Comparison of ENCODE assay signal across 10 mouse cellular contexts in the genomic region with DNA sequence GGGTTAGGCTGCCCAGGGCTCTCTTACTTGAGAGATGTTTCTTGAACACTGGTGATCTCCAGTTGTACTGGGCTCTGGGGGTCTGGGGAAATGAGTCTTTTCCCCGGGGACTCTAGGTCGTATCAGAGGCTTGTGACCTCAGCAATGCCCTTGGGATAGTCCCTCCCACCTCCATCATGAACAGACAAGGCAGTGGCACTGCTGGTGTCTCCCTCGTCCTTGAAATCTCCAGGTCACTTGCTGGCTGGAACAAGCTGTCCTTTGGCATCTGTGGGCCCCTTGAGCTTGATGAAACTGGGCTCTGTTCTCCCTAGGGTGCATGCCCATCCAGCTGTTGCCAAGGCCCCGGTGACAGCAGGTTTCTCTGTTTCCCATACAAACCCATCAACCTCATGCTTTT. TPM values are rescaled to one million over a fixed set of nuclear protein-coding genes. Genes with fewer than 3 reads are reported as not detected.
DNase-seq lines count a peak whose midpoint lies in the region; ATAC-seq and TF ChIP-seq lines count a peak whose summit lies in the region.
"Had no signal": no experiment of that assay in that cellular context is flagged by ENCODE, and none has a peak within 500 bp of the region (broad histone marks: within the 10 kb centered on the region; RNA-seq: fewer than 3 reads in every experiment).

No protein-coding gene starts in this region.

- 51% methylated on average over 4 of the region's 4 CpGs for WGBS in heart, embryonic 10.5 days
- WGBS in heart, embryonic 15.5 days = 41% methylated on average over 4 of the region's 4 CpGs
- 78% methylated on average over 4 of the region's 4 CpGs for WGBS in intestine, postnatal 0 days

- H3K27me3 ChIP-seq in heart, embryonic 10.5 days (ENCODE audit: insufficient read depth, poor library complexity, severe bottlenecking) = 0 out of 2 replicates have a peak, but pooled peaks cover 7% of the 10 kb centered on the region
- no peaks in the 10 kb centered on the region for H3K27me3 ChIP-seq in heart, embryonic 15.5 days
- H3K27me3 ChIP-seq in intestine, postnatal 0 days (replicated peaks; ENCODE audit: control insufficient read depth, insufficient read depth, low read length) = no peaks in the 10 kb centered on the region
- H3K27me3 ChIP-seq: limb, embryonic 15.5 days had no signal

- no peak for DNase-seq in heart, embryonic 10.5 days (ENCODE audit: low spot score)
- no peak for DNase-seq in heart, postnatal 36 days
- DNase-seq in ovary, adult 18-20 months (ENCODE audit: low spot score) = peak; percentile 54
- DNase-seq in ovary, postnatal 10 days (ENCODE audit: low spot score) = no peak
- peak; percentile 79 for DNase-seq in testis, postnatal 14 days (ENCODE audit: low spot score)
- no peak for DNase-seq in embryo, embryonic 9.5 days (ENCODE audit: extremely low spot score)

- H3K9ac ChIP-seq in heart, embryonic 15.5 days = no peak overlapping the region
- H3K9ac ChIP-seq in intestine, postnatal 0 days (ENCODE audit: low read depth, low read length) = no peak overlapping the region
- H3K9ac ChIP-seq: limb, embryonic 15.5 days had no signal

- H3K27ac ChIP-seq in heart, embryonic 10.5 days = peak overlapping the region; percentile 80
- peak overlapping the region; percentile 84 for H3K27ac ChIP-seq in heart, embryonic 15.5 days
- no peak overlapping the region for H3K27ac ChIP-seq in intestine, postnatal 0 days (ENCODE audit: low read depth, low read length)
- H3K27ac ChIP-seq: limb, embryonic 15.5 days had no signal

- intact Hi-C loops in heart, postnatal 36 days (cut with DNase I) = loop anchor here (2.0 kb wide), 1 partner anchor 189 kb away; no protein-coding TSS in a partner anchor

- H3K9me3 ChIP-seq in heart, embryonic 10.5 days = no peaks in the 10 kb centered on the region
- no peaks in the 10 kb centered on the region for H3K9me3 ChIP-seq in heart, embryonic 15.5 days (replicated peaks)
- no peaks in the 10 kb centered on the region for H3K9me3 ChIP-seq in intestine, postnatal 0 days (ENCODE audit: control insufficient read depth)
- H3K9me3 ChIP-seq: limb, embryonic 15.5 days had no signal

- ATAC-seq in heart, embryonic 15.5 days (replicated peaks; ENCODE audit: insufficient number of reproducible peaks, insufficient read depth, low FRiP score, low read depth) = 0 out of 2 replicates have a peak, but pooled peaks have one; percentile 7
- ATAC-seq in intestine, postnatal 0 days = no peak

- H3K36me3 ChIP-seq in heart, embryonic 10.5 days = peaks cover 81% of the 10 kb centered on the region
- H3K36me3 ChIP-seq in heart, embryonic 15.5 days = peaks cover 45% of the 10 kb centered on the region
- H3K36me3 ChIP-seq in intestine, postnatal 0 days (ENCODE audit: control insufficient read depth, insufficient read depth) = peaks cover 47% of the 10 kb centered on the region

- no peak overlapping the region for H3K4me3 ChIP-seq in heart, embryonic 10.5 days
- H3K4me3 ChIP-seq in heart, embryonic 15.5 days = no peak overlapping the region
- no peak overlapping the region for H3K4me3 ChIP-seq in intestine, postnatal 0 days (ENCODE audit: low read depth, low read length)
- H3K4me3 ChIP-seq: limb, embryonic 15.5 days had no signal

- no peak overlapping the region for H3K4me2 ChIP-seq in heart, embryonic 15.5 days
- H3K4me2 ChIP-seq in intestine, postnatal 0 days (replicated peaks; ENCODE audit: low read depth) = no peak overlapping the region
- H3K4me2 ChIP-seq: limb, embryonic 15.5 days had no signal

- no peak for TF ChIP-seq CTCF in intestine, postnatal 0 days (IDR thresholded peaks at IDR 0.05; ENCODE audit: low read depth)

- H3K4me1 ChIP-seq in heart, embryonic 10.5 days = peaks cover 43% of the 10 kb centered on the region
- H3K4me1 ChIP-seq in heart, embryonic 15.5 days (replicated peaks) = peaks cover 47% of the 10 kb centered on the region
- no peaks in the 10 kb centered on the region for H3K4me1 ChIP-seq in intestine, postnatal 0 days (replicated peaks; ENCODE audit: control insufficient read depth, insufficient read depth, low read length)

RNA-seq across cellular contexts. Expression of a gene that starts 3.1 kb away (rescaled TPM):
- polyA plus RNA-seq in heart, embryonic 10.5 days (2016; fragmentation: Nextera tagmentation; extraction: Ambion mirVana) = 0.74 and 0.87 TPM in 2 replicates
- 10 to 100 TPM; 61.0 to 62.5 TPM for total RNA-seq in heart, postnatal 36 days (2021)
- polyA plus RNA-seq in heart, embryonic 15.5 days (2015; fragmentation: Nextera tagmentation; extraction: Ambion mirVana) = 1.6 and 2.2 TPM in 2 replicates
- polyA plus RNA-seq in intestine, postnatal 0 days (2015; fragmentation: Nextera tagmentation; extraction: Ambion mirVana) = 124 and 136 TPM in 2 replicates

RNA-seq across cellular contexts. Expression of a gene that starts 8.9 kb away (rescaled TPM):
- not detected in 2 replicates for polyA plus RNA-seq in heart, embryonic 10.5 days (2016; fragmentation: Nextera tagmentation; extraction: Ambion mirVana)
- 1 to 10 TPM; 1.8 to 2.4 TPM for total RNA-seq in heart, postnatal 36 days (2021)
- polyA plus RNA-seq in heart, embryonic 15.5 days (2015; fragmentation: Nextera tagmentation; extraction: Ambion mirVana) = not detected in 2 replicates
- 1.2 and 3.0 TPM in 2 replicates for polyA plus RNA-seq in intestine, postnatal 0 days (2015; fragmentation: Nextera tagmentation; extraction: Ambion mirVana)
- polyA plus RNA-seq: large intestine, adult 2 months; limb, embryonic 15.5 days had no signal

RNA-seq across cellular contexts. Expression of a gene that starts 11.2 kb away (rescaled TPM):
- 164 and 187 TPM in 2 replicates for polyA plus RNA-seq in heart, embryonic 10.5 days (2016; fragmentation: Nextera tagmentation; extraction: Ambion mirVana)
- 100 to 1,000 TPM; 218 to 222 TPM for total RNA-seq in heart, postnatal 36 days (2021)
- 185 and 187 TPM in 2 replicates for polyA plus RNA-seq in heart, embryonic 15.5 days (2015; fragmentation: Nextera tagmentation; extraction: Ambion mirVana)
- polyA plus RNA-seq in intestine, postnatal 0 days (2015; fragmentation: Nextera tagmentation; extraction: Ambion mirVana) = 298 and 301 TPM in 2 replicates

RNA-seq across cellular contexts. Expression of a gene that starts 12.3 kb away (rescaled TPM):
- 31.1 and 45.5 TPM in 2 replicates for polyA plus RNA-seq in heart, embryonic 10.5 days (2016; fragmentation: Nextera tagmentation; extraction: Ambion mirVana)
- total RNA-seq in heart, postnatal 36 days (2021) = 10 to 100 TPM; 18.7 to 22.1 TPM
- 17.7 and 24.7 TPM in 2 replicates for polyA plus RNA-seq in heart, embryonic 15.5 days (2015; fragmentation: Nextera tagmentation; extraction: Ambion mirVana)
- 13.2 and 13.3 TPM in 2 replicates for polyA plus RNA-seq in intestine, postnatal 0 days (2015; fragmentation: Nextera tagmentation; extraction: Ambion mirVana)

RNA-seq across cellular contexts. Expression of a gene that starts 44.0 kb away (rescaled TPM):
- polyA plus RNA-seq in heart, embryonic 10.5 days (2016; fragmentation: Nextera tagmentation; extraction: Ambion mirVana) = 3.2 and 5.2 TPM in 2 replicates
- under 1 TPM; 0.22 to 0.35 TPM for total RNA-seq in heart, postnatal 36 days (2021)
- 1.4 and 2.4 TPM in 2 replicates for polyA plus RNA-seq in heart, embryonic 15.5 days (2015; fragmentation: Nextera tagmentation; extraction: Ambion mirVana)
- polyA plus RNA-seq in intestine, postnatal 0 days (2015; fragmentation: Nextera tagmentation; extraction: Ambion mirVana) = 1.4 and 2.1 TPM in 2 replicates

Comparison
In these comparisons a context has a peak if more than half of its experiments do, and no peak if none do; other contexts are left out.
1. DNase-seq: peak in ovary, adult 18-20 months (single experiment) and testis, postnatal 14 days (single experiment); none in heart, embryonic 10.5 days (single experiment), heart, postnatal 36 days (0 of 2), ovary, postnatal 10 days (single experiment) and embryo, embryonic 9.5 days (single experiment).
2. RNA of a gene that starts 3.1 kb away (polyA plus RNA-seq): 124 to 136 TPM in intestine, postnatal 0 days; 1.6 to 2.2 TPM in heart, embryonic 15.5 days and 0.74 to 0.87 TPM in heart, embryonic 10.5 days; every median in the first group is over 10 times any median in the second.